Mouse (Mus musculus) lung, postnatal 14 days (tissue): ENCODE data around the gene Nudt15.

Experiments used
- DNase-seq: peaks from one replicate; pipeline ENCODE4 v3.0.0; 2021

Nudt15 gene

GRCm38 (mm10) chr14:73470593-73470992 lies 77.4 kb downstream of the Nudt15 start:
- DNase-seq = peak; percentile 15

- no peak for DNase-seq
These were observed 78.5 kb downstream of the Nudt15 start for GRCm38 (mm10) chr14:73469506-73469905.
